Mouse (Mus musculus) G1E (cell line): Measurements from ENCODE around the gene Lsm14a. TPM values are rescaled to one million over a fixed set of nuclear protein-coding genes. Genes with fewer than 3 reads are reported as not detected.

Source experiments
- ATAC-seq: 2 replicates; pipeline ENCODE4 v1.8.0; 2016; ENCODE audit warnings: mild to moderate bottlenecking; ENCODE audit not compliant: insufficient number of reproducible peaks, poor library complexity, low FRiP score, severe bottlenecking; ENCODE audit errors: extremely low read depth
- DNase-seq: peaks from one replicate; pipeline ENCODE4 v3.0.0; 2012; ENCODE audit warnings: low spot score
- H3K27me3 ChIP-seq: 2 replicates; pipeline ENCODE4 v1.6.1; 2012; ENCODE audit warnings: mild to moderate bottlenecking, low read length, inconsistent platforms; ENCODE audit not compliant: insufficient read depth
- H3K36me3 ChIP-seq: replicated peaks from 2 replicates; pipeline ENCODE3; 2012; ENCODE audit warnings: mild to moderate bottlenecking, inconsistent platforms
- H3K4me1 ChIP-seq: 2 replicates; pipeline ENCODE4 v1.6.1; 2012; ENCODE audit warnings: low read depth, low read length, inconsistent platforms, mixed read lengths; ENCODE audit not compliant: insufficient read depth
- H3K4me3 ChIP-seq: 2 replicates; pipeline ENCODE4 v1.5.1; 2012; ENCODE audit warnings: low read depth, mild to moderate bottlenecking, inconsistent platforms, low read length, moderate library complexity, mixed read lengths
- H3K9me3 ChIP-seq: replicated peaks from 2 replicates; pipeline ENCODE4 v1.6.1; 2012; ENCODE audit warnings: inconsistent platforms
- CTCF ChIP-seq: IDR thresholded peaks from 2 replicates; pipeline ENCODE4 v1.5.1; 2012; ENCODE audit warnings: low read depth, low read length, inconsistent platforms, mixed read lengths
- GATA1 ChIP-seq: IDR thresholded peaks from 2 replicates; pipeline ENCODE4 v1.6.1; 2012; ENCODE audit warnings: borderline replicate concordance, low read length, inconsistent platforms, mixed read lengths
- GATA2 ChIP-seq: IDR thresholded peaks from 2 replicates; pipeline ENCODE4 v1.6.1; 2012; ENCODE audit warnings: low read depth, low read length, inconsistent platforms, borderline replicate concordance
- POLR2AphosphoS5 ChIP-seq: IDR thresholded peaks from 2 replicates; pipeline ENCODE4 v1.6.1; 2012; ENCODE audit warnings: low read depth, low read length, inconsistent platforms; ENCODE audit not compliant: insufficient replicate concordance
- TAL1 ChIP-seq: conservative IDR thresholded peaks from 2 replicates; pipeline ENCODE4 v1.6.1; 2012; ENCODE audit warnings: low read depth, low read length, inconsistent platforms, mixed read lengths
- polyA plus RNA-seq: library from polyadenylated mRNA; stranded (reverse); fragments of >175 nt; gene quantifications from 2 replicates; pipeline ENCODE4 v1.2.3, GENCODE M21; 2012
- total RNA-seq, 2 experiments: library from RNA; stranded (forward) in 1 of 2; stranded (reverse) in 1 of 2; fragments of 200-1000 nt in 1 of 2; fragments of >200 nt in 1 of 2; fragmentation: Nextera tagmentation in 1 of 2; gene quantifications; 2 replicates each; pipeline ENCODE4 v1.2.3; 2014 to 2017

Gene Lsm14a
- total and polyA plus RNA-seq, 3 experiments, result 42.7 to 124 (median 79.5) TPM

DNA sequence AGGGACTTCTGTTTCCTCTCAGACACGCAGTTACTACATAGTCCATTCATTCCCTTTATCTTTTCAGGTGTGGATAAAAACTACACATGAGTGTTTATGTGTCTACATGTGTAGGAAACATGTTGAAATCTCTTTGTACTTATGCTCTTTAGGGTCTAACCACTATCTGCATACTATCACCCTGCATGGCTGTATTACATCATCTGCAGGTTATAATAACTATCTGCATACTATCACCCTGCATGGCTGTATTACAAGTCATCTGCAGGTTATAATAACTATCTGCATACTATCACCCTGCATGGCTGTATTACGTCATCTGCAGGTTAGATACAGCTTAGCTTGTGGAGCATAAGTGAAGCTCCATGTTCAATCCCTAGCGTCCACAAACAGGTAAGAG, 46.1 kb downstream of the Lsm14a start:
- Histone ChIP-seq H3K4me1 (peaks cover 2% of the 10 kb centered on the region; the same call in 1 of the 2 replicates), H3K9me3 (no peaks in the 10 kb centered on the region), H3K4me3 (no peak overlapping the region), H3K36me3 (peaks cover 96% of the 10 kb centered on the region), H3K27me3 (no peaks in the 10 kb centered on the region)
- ATAC-seq (no peak), DNase-seq (no peak)
- TF ChIP-seq CTCF (no peak), POLR2AphosphoS5 (no peak), GATA2 (no peak), GATA1 (no peak), TAL1 (no peak)

- ATAC-seq (no peak), DNase-seq (no peak)
- no peaks in the 10 kb centered on the region for H3K27me3 ChIP-seq
- no peak overlapping the region for H3K4me3 ChIP-seq
- peaks cover 97% of the 10 kb centered on the region for H3K36me3 ChIP-seq
- H3K9me3 ChIP-seq, result no peaks in the 10 kb centered on the region
- no peak for TF ChIP-seq GATA2
- no peak for TF ChIP-seq POLR2AphosphoS5
- no peak for TF ChIP-seq GATA1
- TF ChIP-seq TAL1, result no peak
- TF ChIP-seq CTCF, result no peak
- H3K4me1 ChIP-seq, result peaks cover 2% of the 10 kb centered on the region; the same call in 1 of the 2 replicates
Observed at GRCm38 (mm10) chr7:34346505-34346904, 46.6 kb downstream of the Lsm14a start.

GRCm38 (mm10) chr7:34342040-34342793, 50.9 kb downstream of the Lsm14a start:
- peaks cover 9% of the 10 kb centered on the region; the same call in 1 of the 2 replicates for H3K4me1 ChIP-seq
- H3K9me3 ChIP-seq, result no peaks in the 10 kb centered on the region
- DNase-seq (no peak), ATAC-seq (no peak)
- no peaks in the 10 kb centered on the region for H3K27me3 ChIP-seq
- peaks cover 91% of the 10 kb centered on the region for H3K36me3 ChIP-seq
- TF ChIP-seq GATA2 (no peak), CTCF (no peak), POLR2AphosphoS5 (no peak), GATA1 (no peak), TAL1 (no peak)
- H3K4me3 ChIP-seq, result no peak overlapping the region

DNA sequence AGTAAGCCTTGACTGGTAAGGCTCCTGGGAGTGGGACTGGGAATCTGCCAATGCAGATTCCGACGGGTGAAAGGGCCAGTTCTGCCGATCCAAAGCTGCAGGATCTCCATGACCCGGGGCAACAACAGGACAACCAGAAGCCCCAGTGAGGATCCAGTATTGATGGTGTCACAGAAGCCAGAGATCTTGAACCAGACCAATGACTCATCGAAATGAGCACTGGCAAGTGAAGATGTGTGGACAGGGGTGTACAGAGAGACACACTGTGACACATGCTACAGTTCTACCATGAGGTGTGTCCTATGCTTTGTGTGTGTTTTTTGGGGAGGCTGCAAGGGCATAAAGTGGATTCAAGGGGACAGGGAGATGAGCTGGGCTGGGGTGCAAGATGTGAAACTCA, 52.3 kb downstream of the Lsm14a start:
- Histone ChIP-seq H3K9me3 (no peaks in the 10 kb centered on the region), H3K4me3 (no peak overlapping the region), H3K27me3 (no peaks in the 10 kb centered on the region), H3K4me1 (peaks cover 9% of the 10 kb centered on the region; the same call in 1 of the 2 replicates), H3K36me3 (peaks cover 78% of the 10 kb centered on the region)
- TF ChIP-seq GATA2 (no peak), CTCF (no peak), GATA1 (no peak)
- ATAC-seq, result no peak
- DNase-seq, result no peak

- Histone ChIP-seq H3K36me3 (peaks cover 63% of the 10 kb centered on the region), H3K4me3 (no peak overlapping the region), H3K9me3 (no peaks in the 10 kb centered on the region), H3K27me3 (no peaks in the 10 kb centered on the region), H3K4me1 (peaks cover 19% of the 10 kb centered on the region)
- ATAC-seq (peak; percentile 25; the same call in 1 of the 2 replicates), DNase-seq (no peak)
- TF ChIP-seq CTCF (no peak), POLR2AphosphoS5 (no peak), TAL1 (no peak), GATA1 (no peak), GATA2 (no peak)
Observed at GRCm38 (mm10) chr7:34339164-34339489, 54.0 kb downstream of the Lsm14a start.

- H3K9me3 ChIP-seq, result no peaks in the 10 kb centered on the region
- no peaks in the 10 kb centered on the region for H3K27me3 ChIP-seq
- TF ChIP-seq TAL1 (no peak), GATA2 (no peak), POLR2AphosphoS5 (no peak), GATA1 (no peak), CTCF (no peak)
- no peak for DNase-seq
- H3K4me1 ChIP-seq, result peaks cover 19% of the 10 kb centered on the region
- peaks cover 57% of the 10 kb centered on the region for H3K36me3 ChIP-seq
- no peak for ATAC-seq
- no peak overlapping the region for H3K4me3 ChIP-seq
Observed at GRCm38 (mm10) chr7:34338445-34339163, 54.5 kb downstream of the Lsm14a start.
